Mouse (Mus musculus) E14TG2a.4 (cell line): ENCODE data around the gene Immp2l.

Source experiments
- H3K27me3 ChIP-seq: 2 replicates; pipeline ENCODE4 v1.6.1; 2014; ENCODE audit warnings: low read length, control low read depth; ENCODE audit not compliant: insufficient read depth
- H3K36me3 ChIP-seq: 2 replicates; pipeline ENCODE4 v1.6.1; 2014; ENCODE audit warnings: low read length, control low read depth; ENCODE audit not compliant: insufficient read depth
- H3K4me1 ChIP-seq: replicated peaks from 2 replicates; pipeline ENCODE4 v1.6.1; 2014; ENCODE audit warnings: low read depth, low read length, control low read depth
- H3K4me3 ChIP-seq: replicated peaks from 2 replicates; pipeline ENCODE4 v1.5.1; 2014; ENCODE audit warnings: mild to moderate bottlenecking, low read length
- H3K9me3 ChIP-seq: 2 replicates; pipeline ENCODE4 v1.6.1; 2014; ENCODE audit warnings: low read length, control low read depth
- CTCF ChIP-seq: conservative IDR thresholded peaks from 2 replicates; pipeline ENCODE4 v1.5.1; 2014; ENCODE audit warnings: low read length
- NANOG ChIP-seq: IDR thresholded peaks from 2 replicates; pipeline ENCODE4 v1.6.1; 2014; ENCODE audit warnings: borderline replicate concordance, low read length, mixed read lengths
- POU5F1 ChIP-seq: IDR thresholded peaks from 2 replicates; pipeline ENCODE4 v1.6.1; 2014; ENCODE audit warnings: low read length, borderline replicate concordance

Immp2l gene

GRCm38 (mm10) chr12:41354857-41355256 lies 331.0 kb downstream of the Immp2l start:
- TF ChIP-seq CTCF (no peak), NANOG (no peak), POU5F1 (no peak)
- no peaks in the 10 kb centered on the region for H3K36me3 ChIP-seq
- no peak overlapping the region for H3K4me3 ChIP-seq
- H3K27me3 ChIP-seq = no peaks in the 10 kb centered on the region
- peaks cover 6% of the 10 kb centered on the region; the same call in 1 of the 2 replicates for H3K4me1 ChIP-seq
- H3K9me3 ChIP-seq = no peaks in the 10 kb centered on the region

GRCm38 (mm10) chr12:41356040-41356439 lies 332.1 kb downstream of the Immp2l start:
- Histone ChIP-seq H3K27me3 (no peaks in the 10 kb centered on the region), H3K4me3 (no peak overlapping the region), H3K4me1 (peaks cover 6% of the 10 kb centered on the region; the same call in 1 of the 2 replicates), H3K9me3 (peaks cover 4% of the 10 kb centered on the region), H3K36me3 (no peaks in the 10 kb centered on the region)
- no peak for TF ChIP-seq POU5F1
- no peak for TF ChIP-seq NANOG
- TF ChIP-seq CTCF = no peak

- H3K36me3 ChIP-seq = no peaks in the 10 kb centered on the region
These were observed 362.8 kb downstream of the Immp2l start for GRCm38 (mm10) chr12:41386685-41387084.

GRCm38 (mm10) chr12:41394231-41394630 lies 370.3 kb downstream of the Immp2l start:
- H3K27me3 ChIP-seq = no peaks in the 10 kb centered on the region
- no peaks in the 10 kb centered on the region for H3K9me3 ChIP-seq
- H3K4me3 ChIP-seq = no peak overlapping the region
- 0 out of 2 replicates have a peak, but pooled peaks cover 3% of the 10 kb centered on the region for H3K4me1 ChIP-seq
- TF ChIP-seq POU5F1 (no peak), NANOG (no peak), CTCF (no peak)
- no peaks in the 10 kb centered on the region for H3K36me3 ChIP-seq

More at GRCm38 (mm10) chr12:41386685-41387084, 362.8 kb downstream of the Immp2l start:
- Histone ChIP-seq H3K27me3 (no peaks in the 10 kb centered on the region), H3K4me1 (peaks cover 38% of the 10 kb centered on the region), H3K9me3 (no peaks in the 10 kb centered on the region), H3K4me3 (no peak overlapping the region)
- TF ChIP-seq NANOG (peak; percentile 87), CTCF (no peak), POU5F1 (no peak)

- H3K27me3 ChIP-seq = no peaks in the 10 kb centered on the region
- no peaks in the 10 kb centered on the region for H3K36me3 ChIP-seq
- no peaks in the 10 kb centered on the region for H3K9me3 ChIP-seq
- TF ChIP-seq CTCF (no peak), NANOG (no peak), POU5F1 (no peak)
- H3K4me3 ChIP-seq = no peak overlapping the region
- H3K4me1 ChIP-seq = peaks cover 8% of the 10 kb centered on the region; the same call in 1 of the 2 replicates
These were observed 377.2 kb downstream of the Immp2l start for GRCm38 (mm10) chr12:41401136-41401535.

- no peaks in the 10 kb centered on the region for H3K36me3 ChIP-seq
- H3K4me3 ChIP-seq = no peak overlapping the region
- H3K9me3 ChIP-seq = no peaks in the 10 kb centered on the region
- H3K4me1 ChIP-seq = peaks cover 8% of the 10 kb centered on the region; the same call in 1 of the 2 replicates
- TF ChIP-seq NANOG (no peak), CTCF (no peak), POU5F1 (no peak)
- no peaks in the 10 kb centered on the region for H3K27me3 ChIP-seq
These were observed 378.0 kb downstream of the Immp2l start for GRCm38 (mm10) chr12:41401923-41402322.

- H3K9me3 ChIP-seq = no peaks in the 10 kb centered on the region
- H3K4me3 ChIP-seq = no peak overlapping the region
- no peaks in the 10 kb centered on the region for H3K27me3 ChIP-seq
- no peaks in the 10 kb centered on the region for H3K36me3 ChIP-seq
- TF ChIP-seq CTCF (no peak), POU5F1 (no peak), NANOG (no peak)
- H3K4me1 ChIP-seq = no peaks in the 10 kb centered on the region
These were observed 385.5 kb downstream of the Immp2l start for GRCm38 (mm10) chr12:41409431-41409830.

GRCm38 (mm10) chr12:41416635-41417034 lies 392.7 kb downstream of the Immp2l start:
- no peak overlapping the region for H3K4me3 ChIP-seq
- TF ChIP-seq NANOG (no peak), CTCF (no peak)
- no peaks in the 10 kb centered on the region for H3K36me3 ChIP-seq
- no peaks in the 10 kb centered on the region for H3K9me3 ChIP-seq
- H3K27me3 ChIP-seq = no peaks in the 10 kb centered on the region
- H3K4me1 ChIP-seq = no peaks in the 10 kb centered on the region

- no peak for TF ChIP-seq CTCF
- no peak for TF ChIP-seq POU5F1
- no peak for TF ChIP-seq NANOG
- Histone ChIP-seq H3K4me1 (no peaks in the 10 kb centered on the region), H3K9me3 (no peaks in the 10 kb centered on the region)
These were observed 393.2 kb downstream of the Immp2l start for GRCm38 (mm10) chr12:41417099-41417498.

More at GRCm38 (mm10) chr12:41417099-41417498, 393.2 kb downstream of the Immp2l start:
- no peak overlapping the region for H3K4me3 ChIP-seq
- H3K27me3 ChIP-seq = no peaks in the 10 kb centered on the region
- no peaks in the 10 kb centered on the region for H3K36me3 ChIP-seq
